Mouse (Mus musculus): Measurements from ENCODE around the gene Pon1. TPM values are rescaled to one million over a fixed set of nuclear protein-coding genes. Genes with fewer than 3 reads are reported as not detected.

The Pon1 gene
- polyA plus RNA-seq, 1 experiment: 1.2 TPM

DNA sequence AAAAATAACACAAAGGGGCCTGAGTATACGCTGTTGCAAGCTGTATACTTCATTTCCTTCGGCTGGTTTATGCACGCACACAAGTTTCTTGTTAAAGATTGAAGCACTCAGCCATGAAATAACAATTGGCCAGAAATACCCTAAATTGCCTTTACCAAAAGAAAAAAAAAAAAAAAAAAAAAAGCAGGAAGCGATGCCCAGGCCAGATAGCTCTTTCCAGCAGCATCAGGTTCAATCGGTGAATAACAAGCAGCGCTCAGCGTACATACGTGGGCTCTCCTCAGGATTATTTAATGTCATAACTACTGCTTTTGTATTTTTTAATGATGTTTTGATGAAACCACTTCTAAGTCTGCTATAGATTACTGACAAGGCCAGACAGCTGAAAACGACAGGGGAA lies 28.9 kb downstream of the Pon1 start:
- DNase-seq: no peak
- TF ChIP-seq CTCF (conservative IDR thresholded peaks at IDR 0.05; ENCODE audit: insufficient read depth, insufficient read length, low read depth, low read length): no peak
- whole genome bisulfite sequencing: 71% methylated on average over 9 of the region's 9 CpGs
- Histone ChIP-seq H3K4me3 (ENCODE audit: insufficient read depth, low read depth, low read length) (no peak overlapping the region), H3K27me3 (replicated peaks; ENCODE audit: control insufficient read depth, insufficient read depth, low read length) (no peaks in the 10 kb centered on the region), H3K27ac (ENCODE audit: insufficient read depth, low read depth, low read length) (no peak overlapping the region), H3K4me1 (ENCODE audit: control insufficient read depth, insufficient read depth, low read length) (no peaks in the 10 kb centered on the region), H3K36me3 (ENCODE audit: control insufficient read depth, insufficient read depth, low read length) (no peaks in the 10 kb centered on the region)

DNA sequence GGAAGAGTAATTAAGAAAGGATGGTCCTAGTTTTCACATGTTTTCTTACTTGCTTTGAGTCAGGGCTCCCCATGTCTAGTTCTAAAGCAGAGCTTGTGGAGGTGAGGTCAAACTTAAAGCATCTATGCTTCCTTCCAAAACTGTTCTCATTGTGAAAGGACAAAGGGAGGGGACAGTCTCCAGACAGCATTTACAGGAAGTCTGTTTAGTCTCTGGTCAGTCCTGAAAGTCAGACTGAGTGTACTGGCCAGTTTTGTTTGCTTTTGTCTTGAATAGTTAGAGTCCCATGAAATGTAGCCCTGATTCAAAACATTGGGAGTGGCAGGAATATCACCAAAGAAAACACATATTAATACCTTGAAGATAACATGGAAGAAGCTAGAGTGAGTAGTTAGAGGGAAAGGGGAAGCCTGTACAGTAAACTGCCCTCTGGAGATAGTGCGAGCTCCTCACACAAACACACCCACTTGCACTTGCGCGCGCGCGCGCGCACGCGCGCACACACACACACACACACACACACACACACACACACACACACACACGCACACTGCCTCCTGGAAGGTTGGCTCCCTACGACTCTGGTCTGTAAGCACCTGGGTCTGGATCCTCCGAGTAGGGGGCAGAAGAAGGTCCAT lies 30.1 kb downstream of the Pon1 start:
- WGBS: 96% methylated on average over 14 of the region's 14 CpGs
- H3K4me1 ChIP-seq (ENCODE audit: control insufficient read depth, insufficient read depth, low read length): no peaks in the 10 kb centered on the region

DNA sequence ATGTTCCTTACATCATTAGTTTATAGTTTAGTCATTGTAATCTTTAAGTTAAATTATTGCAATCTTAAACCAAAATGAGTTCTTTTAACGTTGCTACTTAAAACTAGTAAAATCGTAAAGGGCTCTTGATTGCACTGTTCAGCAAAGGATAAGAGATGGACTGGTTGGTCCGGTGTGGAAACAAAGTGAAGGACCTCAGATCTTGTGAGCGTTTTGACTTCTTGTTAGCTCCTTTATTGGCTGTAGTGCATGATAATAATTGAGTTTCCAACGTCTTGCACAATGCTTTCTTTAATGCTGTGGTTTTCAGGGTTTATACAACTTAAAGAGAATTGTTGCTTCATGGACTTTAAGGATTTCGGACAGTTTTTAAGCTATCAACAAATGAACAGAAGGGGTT lies 31.7 kb downstream of the Pon1 start:
- DNase-seq: no peak
- Histone ChIP-seq H3K4me1 (ENCODE audit: control insufficient read depth, insufficient read depth, low read length) (no peaks in the 10 kb centered on the region), H3K27me3 (replicated peaks; ENCODE audit: control insufficient read depth, insufficient read depth, low read length) (no peaks in the 10 kb centered on the region), H3K4me3 (ENCODE audit: insufficient read depth, low read depth, low read length) (no peak overlapping the region), H3K36me3 (ENCODE audit: control insufficient read depth, insufficient read depth, low read length) (no peaks in the 10 kb centered on the region), H3K27ac (ENCODE audit: insufficient read depth, low read depth, low read length) (no peak overlapping the region)
- 83% methylated on average over 6 of the region's 6 CpGs for WGBS
- TF ChIP-seq CTCF (conservative IDR thresholded peaks at IDR 0.05; ENCODE audit: insufficient read depth, insufficient read length, low read depth, low read length) (no peak), POLR2A (IDR thresholded peaks at IDR 0.05; ENCODE audit: low read depth, low read length) (no peak)

More for the DNA sequence above, 30.1 kb downstream of the Pon1 start:
- Histone ChIP-seq H3K27ac (ENCODE audit: insufficient read depth, low read depth, low read length) (no peak overlapping the region), H3K4me3 (ENCODE audit: insufficient read depth, low read depth, low read length) (no peak overlapping the region), H3K36me3 (ENCODE audit: control insufficient read depth, insufficient read depth, low read length) (no peaks in the 10 kb centered on the region), H3K27me3 (replicated peaks; ENCODE audit: control insufficient read depth, insufficient read depth, low read length) (no peaks in the 10 kb centered on the region)
- TF ChIP-seq POLR2A (IDR thresholded peaks at IDR 0.05; ENCODE audit: low read depth, low read length): no peak
- no peak for TF ChIP-seq CTCF (conservative IDR thresholded peaks at IDR 0.05; ENCODE audit: insufficient read depth, insufficient read length, low read depth, low read length)
- no peak for DNase-seq

DNA sequence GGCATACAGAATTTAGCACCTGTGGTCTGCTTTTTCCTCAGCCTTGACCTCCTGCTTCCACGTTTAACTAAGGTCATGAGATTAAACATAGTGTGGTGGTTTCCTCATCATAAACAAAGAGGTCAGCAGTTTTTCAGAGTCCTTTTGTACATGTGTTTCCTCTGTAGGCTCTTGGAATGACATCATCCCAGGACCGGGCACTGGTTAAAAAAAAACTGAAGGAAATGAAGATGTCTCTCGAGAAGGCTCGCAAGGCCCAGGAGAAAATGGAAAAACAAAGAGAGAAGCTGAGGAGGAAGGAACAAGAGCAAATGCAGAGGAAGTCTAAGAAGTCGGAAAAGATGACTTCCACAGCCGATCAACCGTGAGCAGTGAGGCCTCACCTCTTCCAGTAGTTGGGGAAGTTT lies 34.4 kb downstream of the Pon1 start:
- Histone ChIP-seq H3K4me1 (ENCODE audit: control insufficient read depth, insufficient read depth, low read length) (no peaks in the 10 kb centered on the region), H3K27ac (ENCODE audit: insufficient read depth, low read depth, low read length) (no peak overlapping the region), H3K27me3 (replicated peaks; ENCODE audit: control insufficient read depth, insufficient read depth, low read length) (no peaks in the 10 kb centered on the region), H3K36me3 (ENCODE audit: control insufficient read depth, insufficient read depth, low read length) (no peaks in the 10 kb centered on the region), H3K4me3 (ENCODE audit: insufficient read depth, low read depth, low read length) (no peak overlapping the region)
- 69% methylated on average over 7 of the region's 7 CpGs for WGBS
- DNase-seq: peak; percentile 5
- TF ChIP-seq CTCF (conservative IDR thresholded peaks at IDR 0.05; ENCODE audit: insufficient read depth, insufficient read length, low read depth, low read length): no peak
- TF ChIP-seq POLR2A (IDR thresholded peaks at IDR 0.05; ENCODE audit: low read depth, low read length): no peak

DNA sequence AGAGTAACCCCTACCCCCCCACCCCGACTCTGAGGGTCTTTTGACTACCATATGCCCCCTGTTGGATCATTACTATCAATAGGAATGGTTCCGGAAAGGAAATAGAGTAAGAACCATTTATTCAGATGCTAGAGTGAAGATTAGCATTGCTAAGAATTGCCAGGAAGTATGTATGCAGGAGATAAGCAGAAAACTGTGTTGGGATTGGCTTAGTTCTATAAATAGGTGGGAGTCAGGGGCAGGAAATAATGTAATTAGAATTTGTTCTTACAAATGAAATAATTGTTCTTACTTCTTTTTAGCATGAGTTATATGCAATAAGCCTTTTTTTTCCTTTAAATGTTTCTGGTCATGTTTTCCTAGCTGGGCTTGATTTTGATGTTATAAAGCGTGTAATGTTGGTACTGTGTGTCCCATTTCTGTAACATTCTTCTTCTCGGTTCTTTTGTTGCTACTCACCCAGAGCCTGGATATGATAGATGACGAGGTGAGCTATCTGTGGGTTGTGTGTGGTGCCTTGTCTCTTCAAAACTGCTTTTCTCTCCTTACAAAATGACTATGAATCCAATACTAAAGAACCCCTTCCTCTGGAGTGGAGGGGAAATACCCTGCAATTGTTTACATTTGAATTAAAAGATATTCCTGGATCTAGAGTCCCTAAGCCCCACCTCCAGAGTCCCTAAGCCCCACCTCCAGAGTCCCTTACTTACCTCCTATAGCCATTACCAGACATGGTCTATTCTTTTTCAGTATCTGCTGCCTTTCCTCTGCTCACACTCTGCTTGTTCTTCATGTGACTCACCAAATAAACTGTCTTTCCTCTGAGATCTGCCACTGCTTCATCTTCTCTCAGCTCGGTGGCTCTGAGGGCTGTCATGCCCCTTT lies 37.0 kb downstream of the Pon1 start:
- TF ChIP-seq POLR2A (IDR thresholded peaks at IDR 0.05; ENCODE audit: low read depth, low read length) (no peak), CTCF (conservative IDR thresholded peaks at IDR 0.05; ENCODE audit: insufficient read depth, insufficient read length, low read depth, low read length) (no peak)
- Histone ChIP-seq H3K27me3 (replicated peaks; ENCODE audit: control insufficient read depth, insufficient read depth, low read length) (no peaks in the 10 kb centered on the region), H3K27ac (ENCODE audit: insufficient read depth, low read depth, low read length) (no peak overlapping the region), H3K36me3 (ENCODE audit: control insufficient read depth, insufficient read depth, low read length) (no peaks in the 10 kb centered on the region), H3K4me1 (ENCODE audit: control insufficient read depth, insufficient read depth, low read length) (no peaks in the 10 kb centered on the region), H3K4me3 (ENCODE audit: insufficient read depth, low read depth, low read length) (no peak overlapping the region)
- no peak for DNase-seq
- WGBS: 78% methylated on average over 6 of the region's 6 CpGs

DNA sequence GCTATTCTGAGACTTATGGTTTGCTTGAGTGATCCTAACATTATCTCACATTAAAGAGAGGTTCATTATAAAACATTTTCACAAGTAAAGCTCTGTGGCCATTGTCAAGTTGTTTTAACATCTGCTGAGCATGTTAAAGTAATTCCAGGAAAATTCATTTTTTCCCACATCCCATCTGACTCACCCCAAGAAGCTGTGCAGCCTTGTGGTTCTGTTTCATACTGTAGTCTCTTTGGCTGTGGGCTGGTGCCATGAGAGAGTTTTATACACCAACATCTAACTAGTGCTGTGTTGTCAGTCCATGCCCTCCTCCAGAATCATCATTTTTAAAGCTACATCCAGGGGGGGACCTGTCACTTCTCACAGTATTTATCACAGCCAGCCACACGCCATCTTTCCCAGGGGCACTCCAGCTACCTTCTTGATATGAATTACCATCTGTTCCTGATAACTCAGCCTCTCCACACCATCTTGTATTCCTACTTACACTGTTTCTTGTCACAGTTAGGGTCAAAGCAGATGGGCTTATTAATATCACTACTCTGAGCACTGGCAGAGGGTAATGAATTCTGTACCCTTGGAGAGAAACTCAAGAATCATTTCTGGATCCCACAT lies 38.3 kb downstream of the Pon1 start:
- H3K27ac ChIP-seq (ENCODE audit: insufficient read depth, low read depth, low read length): no peak overlapping the region
- TF ChIP-seq CTCF (conservative IDR thresholded peaks at IDR 0.05; ENCODE audit: insufficient read depth, insufficient read length, low read depth, low read length): no peak
- TF ChIP-seq POLR2A (IDR thresholded peaks at IDR 0.05; ENCODE audit: low read depth, low read length): no peak

GRCm38 (mm10) chr6:5154786-5155185 lies 39.0 kb downstream of the Pon1 start:
- TF ChIP-seq CTCF (conservative IDR thresholded peaks at IDR 0.05; ENCODE audit: insufficient read depth, insufficient read length, low read depth, low read length): no peak
- TF ChIP-seq POLR2A (IDR thresholded peaks at IDR 0.05; ENCODE audit: low read depth, low read length): no peak
- Histone ChIP-seq H3K27me3 (replicated peaks; ENCODE audit: control insufficient read depth, insufficient read depth, low read length) (no peaks in the 10 kb centered on the region), H3K4me1 (ENCODE audit: control insufficient read depth, insufficient read depth, low read length) (no peaks in the 10 kb centered on the region), H3K4me3 (ENCODE audit: insufficient read depth, low read depth, low read length) (no peak overlapping the region), H3K36me3 (ENCODE audit: control insufficient read depth, insufficient read depth, low read length) (no peaks in the 10 kb centered on the region), H3K27ac (ENCODE audit: insufficient read depth, low read depth, low read length) (no peak overlapping the region)
- DNase-seq: no peak
- 93% methylated on average over 6 of the region's 6 CpGs for WGBS

More for the DNA sequence above, 38.3 kb downstream of the Pon1 start:
- H3K4me1 ChIP-seq (ENCODE audit: control insufficient read depth, insufficient read depth, low read length): no peaks in the 10 kb centered on the region
- no peaks in the 10 kb centered on the region for H3K36me3 ChIP-seq (ENCODE audit: control insufficient read depth, insufficient read depth, low read length)
- no peak for DNase-seq
- no peaks in the 10 kb centered on the region for H3K27me3 ChIP-seq (replicated peaks; ENCODE audit: control insufficient read depth, insufficient read depth, low read length)
- H3K4me3 ChIP-seq (ENCODE audit: insufficient read depth, low read depth, low read length): no peak overlapping the region
- 94% methylated on average over 1 of the region's 1 CpGs for WGBS
